Mouse (Mus musculus): ENCODE data around the gene Megf8. TPM values are rescaled to one million over a fixed set of nuclear protein-coding genes. Genes with fewer than 3 reads are reported as not detected.

The Megf8 gene
- polyA plus RNA-seq, 1 experiment, result not detected

GRCm38 (mm10) chr7:25292107-25292506 lies 24.9 kb upstream of the Megf8 start:
- WGBS, result 50% methylated on average over 7 of the region's 7 CpGs
- Histone ChIP-seq H3K4me1 (ENCODE audit: control insufficient read depth, insufficient read depth, low read length) (peaks cover 11% of the 10 kb centered on the region; the same call in 1 of the 2 replicates), H3K27ac (ENCODE audit: insufficient read depth, low read depth, low read length) (no peak overlapping the region), H3K4me3 (ENCODE audit: insufficient read depth, low read depth, low read length) (no peak overlapping the region)
- TF ChIP-seq POLR2A (IDR thresholded peaks at IDR 0.05; ENCODE audit: insufficient read depth, low read depth, low read length) (no peak), CTCF (IDR thresholded peaks at IDR 0.05; ENCODE audit: insufficient read depth, low read depth, low read length) (no peak)

- H3K4me3 ChIP-seq (ENCODE audit: insufficient read depth, low read depth, low read length), result no peak overlapping the region
- 0 out of 2 replicates have a peak, but pooled peaks cover 12% of the 10 kb centered on the region for H3K4me1 ChIP-seq (ENCODE audit: control insufficient read depth, insufficient read depth, low read length)
- no peak overlapping the region for H3K27ac ChIP-seq (ENCODE audit: insufficient read depth, low read depth, low read length)
- no peak for TF ChIP-seq CTCF (IDR thresholded peaks at IDR 0.05; ENCODE audit: insufficient read depth, low read depth, low read length)
- TF ChIP-seq POLR2A (IDR thresholded peaks at IDR 0.05; ENCODE audit: insufficient read depth, low read depth, low read length), result no peak
- WGBS, result 74% methylated on average over 10 of the region's 10 CpGs
These were observed 23.7 kb upstream of the Megf8 start for GRCm38 (mm10) chr7:25293191-25293739.

GRCm38 (mm10) chr7:25294495-25294894 lies 22.5 kb upstream of the Megf8 start:
- Histone ChIP-seq H3K4me1 (ENCODE audit: control insufficient read depth, insufficient read depth, low read length) (0 out of 2 replicates have a peak, but pooled peaks cover 12% of the 10 kb centered on the region), H3K4me3 (ENCODE audit: insufficient read depth, low read depth, low read length) (no peak overlapping the region), H3K27ac (ENCODE audit: insufficient read depth, low read depth, low read length) (no peak overlapping the region)
- no peak for TF ChIP-seq POLR2A (IDR thresholded peaks at IDR 0.05; ENCODE audit: insufficient read depth, low read depth, low read length)
- TF ChIP-seq CTCF (IDR thresholded peaks at IDR 0.05; ENCODE audit: insufficient read depth, low read depth, low read length), result no peak
- WGBS, result 91% methylated on average over 4 of the region's 4 CpGs

- 86% methylated on average over 12 of the region's 12 CpGs for WGBS
- TF ChIP-seq POLR2A (IDR thresholded peaks at IDR 0.05; ENCODE audit: insufficient read depth, low read depth, low read length), result no peak
- TF ChIP-seq CTCF (IDR thresholded peaks at IDR 0.05; ENCODE audit: insufficient read depth, low read depth, low read length), result no peak
- Histone ChIP-seq H3K4me1 (ENCODE audit: control insufficient read depth, insufficient read depth, low read length) (0 out of 2 replicates have a peak, but pooled peaks cover 12% of the 10 kb centered on the region), H3K27ac (ENCODE audit: insufficient read depth, low read depth, low read length) (no peak overlapping the region), H3K4me3 (ENCODE audit: insufficient read depth, low read depth, low read length) (no peak overlapping the region)
These were observed 21.8 kb upstream of the Megf8 start for GRCm38 (mm10) chr7:25294960-25295722.

- WGBS, result under 1% methylated on average over 21 of the region's 21 CpGs
- TF ChIP-seq CTCF (IDR thresholded peaks at IDR 0.05; ENCODE audit: insufficient read depth, low read depth, low read length) (no peak), POLR2A (IDR thresholded peaks at IDR 0.05; ENCODE audit: insufficient read depth, low read depth, low read length) (no peak)
- 0 out of 2 replicates have a peak, but pooled peaks cover 4% of the 10 kb centered on the region for H3K4me1 ChIP-seq (ENCODE audit: control insufficient read depth, insufficient read depth, low read length)
- H3K27ac ChIP-seq (ENCODE audit: insufficient read depth, low read depth, low read length), result peak overlapping the region; percentile 57; the same call in 1 of the 2 replicates
- H3K4me3 ChIP-seq (ENCODE audit: insufficient read depth, low read depth, low read length), result peak overlapping the region; percentile 86
These were observed 20.0 kb upstream of the Megf8 start for GRCm38 (mm10) chr7:25296945-25297453.

GRCm38 (mm10) chr7:25297454-25298325 lies 19.3 kb upstream of the Megf8 start, which contains the start of gene Pafah1b3:
Pafah1b3 (minus strand) TSS chr7:25297986.
- WGBS, result under 1% methylated on average over 52 of the region's 52 CpGs
- no peak for TF ChIP-seq POLR2A (IDR thresholded peaks at IDR 0.05; ENCODE audit: insufficient read depth, low read depth, low read length)
- no peak for TF ChIP-seq CTCF (IDR thresholded peaks at IDR 0.05; ENCODE audit: insufficient read depth, low read depth, low read length)
- Histone ChIP-seq H3K27ac (ENCODE audit: insufficient read depth, low read depth, low read length) (peak within 1 kb of the TSS; percentile 57; the same call in 1 of the 2 replicates), H3K4me1 (ENCODE audit: control insufficient read depth, insufficient read depth, low read length) (0 out of 2 replicates have a peak, but pooled peaks cover 4% of the 10 kb centered on the region), H3K4me3 (ENCODE audit: insufficient read depth, low read depth, low read length) (peak within 1 kb of the TSS; percentile 86)

- WGBS, result 53% methylated on average over 19 of the region's 19 CpGs
- TF ChIP-seq CTCF (IDR thresholded peaks at IDR 0.05; ENCODE audit: insufficient read depth, low read depth, low read length) (no peak), POLR2A (IDR thresholded peaks at IDR 0.05; ENCODE audit: insufficient read depth, low read depth, low read length) (no peak)
These were observed 15.9 kb upstream of the Megf8 start, which contains the start of gene Prr19 for GRCm38 (mm10) chr7:25301063-25301462. Prr19 (plus strand) TSS chr7:25301411.

GRCm38 (mm10) chr7:25303003-25303684 lies 13.8 kb upstream of the Megf8 start:
- 80% methylated on average over 9 of the region's 9 CpGs for WGBS
- H3K4me3 ChIP-seq (ENCODE audit: insufficient read depth, low read depth, low read length), result no peak overlapping the region
- no peak for TF ChIP-seq POLR2A (IDR thresholded peaks at IDR 0.05; ENCODE audit: insufficient read depth, low read depth, low read length)
- no peak for TF ChIP-seq CTCF (IDR thresholded peaks at IDR 0.05; ENCODE audit: insufficient read depth, low read depth, low read length)
- peaks cover 6% of the 10 kb centered on the region; the same call in 1 of the 2 replicates for H3K4me1 ChIP-seq (ENCODE audit: control insufficient read depth, insufficient read depth, low read length)
- H3K27ac ChIP-seq (ENCODE audit: insufficient read depth, low read depth, low read length), result no peak overlapping the region

More at GRCm38 (mm10) chr7:25301063-25301462, 15.9 kb upstream of the Megf8 start, which contains the start of gene Prr19:
- no peak within 1 kb of the TSS for H3K4me3 ChIP-seq (ENCODE audit: insufficient read depth, low read depth, low read length)
- H3K4me1 ChIP-seq (ENCODE audit: control insufficient read depth, insufficient read depth, low read length), result 0 out of 2 replicates have a peak, but pooled peaks cover 6% of the 10 kb centered on the region
- H3K27ac ChIP-seq (ENCODE audit: insufficient read depth, low read depth, low read length), result no peak within 1 kb of the TSS

All from olfactory bulb, adult 2 months (tissue).